Mouse (Mus musculus): Measurements from ENCODE around the gene Tmem235.

- TF ChIP-seq POLR2A (IDR thresholded peaks at IDR 0.05; ENCODE audit: insufficient read depth, low read length) = no peak
- no peak for TF ChIP-seq CTCF (IDR thresholded peaks at IDR 0.05; ENCODE audit: low read depth, low read length)
- no peak for TF ChIP-seq EP300 (IDR thresholded peaks at IDR 0.05; ENCODE audit: insufficient read depth, low read depth, low read length)
Measured at GRCm38 (mm10) chr11:117881787-117882186, 21.2 kb downstream of the Tmem235 start.

Measured in ES-Bruce4 (cell line).